Mouse (Mus musculus) E14TG2a.4 (cell line): ENCODE measurements around the gene Gsta2.
"Not testable (repeated sequence)": the region's sequence is repeated elsewhere in the genome, so short reads cannot be mapped to it uniquely, and the experiment has no call there.

Experiments used
- CTCF ChIP-seq: conservative IDR thresholded peaks from 2 replicates; pipeline ENCODE4 v1.5.1; 2014; ENCODE audit warnings: low read length
- POU5F1 ChIP-seq: IDR thresholded peaks from 2 replicates; pipeline ENCODE4 v1.6.1; 2014; ENCODE audit warnings: low read length, borderline replicate concordance

DNA sequence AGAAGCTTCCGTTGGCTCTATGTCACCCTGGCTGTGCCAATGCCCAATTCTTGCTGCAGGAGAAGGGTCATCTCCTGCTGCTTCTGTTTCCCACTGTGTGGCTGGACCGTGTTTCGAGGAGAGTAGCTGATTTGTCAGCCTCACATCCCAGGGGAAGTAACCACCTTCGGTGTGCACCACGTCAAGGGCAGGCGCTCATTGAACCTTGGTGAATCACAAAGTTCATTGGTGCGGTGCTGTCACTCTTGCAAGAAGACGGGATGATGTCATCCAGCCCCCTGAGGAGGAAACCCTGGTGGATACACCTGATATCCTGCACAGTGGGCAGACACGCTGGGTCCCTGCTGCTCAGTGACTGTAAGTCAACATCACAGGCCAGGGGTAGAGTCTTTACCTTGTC is 12.5 kb downstream of the Gsta2 start:
- not testable (repeated sequence) for TF ChIP-seq CTCF, POU5F1
